Comparison of ENCODE assay signal across 8 mouse cellular contexts in genomic region chr13:103918432-103918831, GRCm38 (mm10). TPM values are rescaled to one million over a fixed set of nuclear protein-coding genes. Genes with fewer than 3 reads are reported as not detected.
DNase-seq lines count a peak whose midpoint lies in the region; ATAC-seq and TF ChIP-seq lines count a peak whose summit lies in the region.

No protein-coding gene starts in this region.

- no peak for ATAC-seq in heart, embryonic 11.5 days (replicated peaks; ENCODE audit: insufficient number of reproducible peaks, low FRiP score, low TSS enrichment)
- no peak for ATAC-seq in forebrain, postnatal 0 days
- ATAC-seq in liver, postnatal 0 days, result no peak

- in situ Hi-C loops in CH12.LX (cut with MboI; ENCODE audit: low pct_ligation_motif_present, low pct_unique_long_range_greater_than_20kb, low sequenced_read_pairs), result no loop called here

- DNase-seq in heart, adult 9 months (ENCODE audit: low spot score in 2 of 2), result no peak
- no peak for DNase-seq in CH12.LX (ENCODE audit: extremely low read depth)
- DNase-seq in forebrain, postnatal 0 days, result no peak
- DNase-seq in liver, postnatal 0 days, result no peak
- DNase-seq in frontal cortex, postnatal 25 days (ENCODE audit: low spot score in 2 of 2), result no peak
- DNase-seq in layer of hippocampus, adult 8-10 months (ENCODE audit: low spot score in 2 of 2), result no peak
- no peak for DNase-seq in gastrocnemius, adult 18-20 months (ENCODE audit: low spot score)

- H3K27ac ChIP-seq in heart, embryonic 11.5 days (ENCODE audit: low read depth, low read length), result no peak overlapping the region
- no peak overlapping the region for H3K27ac ChIP-seq in CH12.LX (ENCODE audit: insufficient read depth, low read depth)
- H3K27ac ChIP-seq in forebrain, postnatal 0 days (ENCODE audit: low read depth, low read length), result no peak overlapping the region
- peak overlapping the region; percentile 98 for H3K27ac ChIP-seq in liver, postnatal 0 days (ENCODE audit: low read depth)

- no peak for TF ChIP-seq CTCF in CH12.LX (conservative IDR thresholded peaks at IDR 0.05 in 1 of 2, IDR thresholded peaks at IDR 0.05 in 1 of 2; ENCODE audit: low read depth in 2 of 2, low read length in 2 of 2)
- no peak for TF ChIP-seq CTCF in forebrain, postnatal 0 days (IDR thresholded peaks at IDR 0.05; ENCODE audit: low read depth)
- no peak for TF ChIP-seq CTCF in liver, postnatal 0 days (IDR thresholded peaks at IDR 0.05; ENCODE audit: low read depth)

- H3K4me3 ChIP-seq in heart, embryonic 11.5 days (ENCODE audit: low read depth, low read length), result peak overlapping the region; percentile 85
- H3K4me3 ChIP-seq in CH12.LX (replicated peaks in 1 of 3; ENCODE audit: low read depth in 2 of 3, low read length in 2 of 3, poor library complexity in 1 of 3), result peak overlapping the region; percentile 50 to 85 (median 79)
- H3K4me3 ChIP-seq in forebrain, postnatal 0 days (ENCODE audit: low read depth, low read length), result peak overlapping the region; percentile 95
- H3K4me3 ChIP-seq in liver, postnatal 0 days (ENCODE audit: low read depth, low read length), result peak overlapping the region; percentile 80

- dilution Hi-C loops in CH12.LX (cut with MboI; ENCODE audit: extremely low pct_ligation_motif_present, extremely low pct_unique_long_range_greater_than_20kb, low sequenced_read_pairs), result no loop called here

- 54% methylated on average over 3 of the region's 3 CpGs for WGBS in heart, embryonic 11.5 days (ENCODE audit: insufficient replicate concordance)
- WGBS in forebrain, postnatal 0 days, result 11% methylated on average over 3 of the region's 3 CpGs
- 22% methylated on average over 3 of the region's 3 CpGs for WGBS in liver, postnatal 0 days (ENCODE audit: insufficient replicate concordance)

- H3K4me1 ChIP-seq in heart, embryonic 11.5 days (ENCODE audit: control insufficient read depth, insufficient read depth, low read length), result peaks cover 9% of the 10 kb centered on the region; the same call in 1 of the 2 replicates
- peaks cover 3 to 47% of the 10 kb centered on the region in 2 experiments; a peak in 2 of 4 replicates for H3K4me1 ChIP-seq in CH12.LX (ENCODE audit: control insufficient read depth in 1 of 2, insufficient read depth in 2 of 2)
- H3K4me1 ChIP-seq in forebrain, postnatal 0 days (ENCODE audit: insufficient read depth), result 0 out of 2 replicates have a peak, but pooled peaks cover 9% of the 10 kb centered on the region
- peaks cover 13% of the 10 kb centered on the region; the same call in 1 of the 2 replicates for H3K4me1 ChIP-seq in liver, postnatal 0 days (ENCODE audit: insufficient read depth)

- no peaks in the 10 kb centered on the region for H3K27me3 ChIP-seq in heart, embryonic 11.5 days (ENCODE audit: control insufficient read depth, insufficient read depth, low read length)
- no peaks in the 10 kb centered on the region for H3K27me3 ChIP-seq in CH12.LX (replicated peaks)
- H3K27me3 ChIP-seq in forebrain, postnatal 0 days (ENCODE audit: insufficient read depth, low read length), result no peaks in the 10 kb centered on the region
- H3K27me3 ChIP-seq in liver, postnatal 0 days (ENCODE audit: insufficient read depth, low read length), result no peaks in the 10 kb centered on the region

- TF ChIP-seq EP300 in CH12.LX (IDR thresholded peaks at IDR 0.05; ENCODE audit: low read length), result no peak
- TF ChIP-seq EP300 in liver, postnatal 0 days (IDR thresholded peaks at IDR 0.05; ENCODE audit: low read depth), result no peak

- no peaks in the 10 kb centered on the region for H3K36me3 ChIP-seq in heart, embryonic 11.5 days (ENCODE audit: control insufficient read depth, insufficient read depth, low read length)
- H3K36me3 ChIP-seq in CH12.LX (replicated peaks in 1 of 2; ENCODE audit: control insufficient read depth in 1 of 2, insufficient read depth in 1 of 2, low read length in 1 of 2), result peaks cover 0 to 8% of the 10 kb centered on the region in 2 experiments
- no peaks in the 10 kb centered on the region for H3K36me3 ChIP-seq in forebrain, postnatal 0 days (ENCODE audit: insufficient read depth)
- H3K36me3 ChIP-seq in liver, postnatal 0 days (replicated peaks; ENCODE audit: insufficient read depth, low read length), result no peaks in the 10 kb centered on the region

- H3K79me2 ChIP-seq in CH12.LX (replicated peaks; ENCODE audit: control insufficient read depth, extremely low read depth, insufficient read depth, poor library complexity, severe bottlenecking), result peaks cover 40% of the 10 kb centered on the region

- peak overlapping the region; percentile 91 for H3K4me2 ChIP-seq in heart, embryonic 11.5 days
- H3K4me2 ChIP-seq in CH12.LX (ENCODE audit: insufficient read depth, low read depth, poor library complexity, severe bottlenecking), result peak overlapping the region; percentile 84; the same call in 1 of the 2 replicates
- peak overlapping the region; percentile 71 for H3K4me2 ChIP-seq in forebrain, postnatal 0 days (ENCODE audit: low read depth)
- peak overlapping the region; percentile 85 for H3K4me2 ChIP-seq in liver, postnatal 0 days (ENCODE audit: low read depth, low read length)

- TF ChIP-seq POLR2A in CH12.LX (IDR thresholded peaks at IDR 0.05; ENCODE audit: low read depth, low read length), result no peak

- H3K9ac ChIP-seq in heart, embryonic 11.5 days (ENCODE audit: low read depth, low read length), result no peak overlapping the region
- H3K9ac ChIP-seq in CH12.LX (ENCODE audit: insufficient read depth, low read depth), result peak overlapping the region; percentile 91
- no peak overlapping the region; the same call in 1 of the 2 replicates for H3K9ac ChIP-seq in forebrain, postnatal 0 days
- H3K9ac ChIP-seq in liver, postnatal 0 days (replicated peaks), result peak overlapping the region; percentile 84

- no peak for TF ChIP-seq RAD21 in CH12.LX (IDR thresholded peaks at IDR 0.05; ENCODE audit: low read depth, low read length)

- H3K9me3 ChIP-seq in heart, embryonic 11.5 days (replicated peaks; ENCODE audit: control insufficient read depth, low read length), result no peaks in the 10 kb centered on the region
- no peaks in the 10 kb centered on the region for H3K9me3 ChIP-seq in CH12.LX (replicated peaks; ENCODE audit: low read length)
- H3K9me3 ChIP-seq in forebrain, postnatal 0 days (ENCODE audit: low read length), result no peaks in the 10 kb centered on the region
- H3K9me3 ChIP-seq in liver, postnatal 0 days (ENCODE audit: low read length), result no peaks in the 10 kb centered on the region

TF ChIP-seq in CH12.LX, 34 proteins besides CTCF, POLR2A, EP300 and RAD21:
- TF ChIP-seq NELFE (IDR thresholded peaks at IDR 0.05; ENCODE audit: low read depth, low read length) (no peak), ZKSCAN1 (IDR thresholded peaks at IDR 0.05; ENCODE audit: borderline replicate concordance, low read depth, low read length) (no peak), USF1 (IDR thresholded peaks at IDR 0.05; ENCODE audit: low read depth, low read length) (no peak), ELF1 (IDR thresholded peaks at IDR 0.05; ENCODE audit: low read depth, low read length) (no peak), IRF4 (IDR thresholded peaks at IDR 0.05; ENCODE audit: low read depth, low read length) (no peak)

RNA-seq across cellular contexts. Expression of gene Erbin, which starts 1.9 kb away (rescaled TPM):
- polyA plus RNA-seq in heart, embryonic 11.5 days (2014; fragmentation: Nextera tagmentation; extraction: Ambion mirVana), result 19.5 and 20.3 TPM in 2 replicates
- total RNA-seq in CH12.LX (2012; rRNA removed) (24.6 and 26.2 TPM in 2 replicates), CH12.LX (2014; rRNA removed) (45.8 and 54.5 TPM in 2 replicates)
- 27.6 and 30.9 TPM in 2 replicates for polyA plus RNA-seq in CH12.LX (2012; ENCODE audit: insufficient read length, low read depth)
- 33.6 and 51.3 TPM in 2 replicates for total RNA-seq in forebrain, postnatal 0 days (2014; rRNA removed)
- polyA plus RNA-seq in forebrain, postnatal 0 days (2015; fragmentation: Nextera tagmentation; extraction: Ambion mirVana), result 5.1 and 6.0 TPM in 2 replicates
- polyA plus RNA-seq in liver, postnatal 0 days (2015; fragmentation: Nextera tagmentation; extraction: Ambion mirVana), result 7.7 and 7.9 TPM in 2 replicates
- total RNA-seq in layer of hippocampus, adult 8-10 months (2022), result 10 to 100 TPM; 50.6 to 79.0 (median 65.7) TPM
- 10 to 100 TPM; 33.6 to 46.4 TPM for total RNA-seq in gastrocnemius, adult 18-20 months (2021)

Comparison
In these comparisons a context has a peak if more than half of its experiments do, and no peak if none do; other contexts are left out.
1. H3K9ac ChIP-seq: peak in CH12.LX (single experiment) and liver, postnatal 0 days (single experiment); none in heart, embryonic 11.5 days (single experiment) and forebrain, postnatal 0 days (single experiment).
2. Peak in every context shown above with its lines, with median percentiles within 50 percentile points of each other: H3K4me2 ChIP-seq and H3K4me3 ChIP-seq.